Mouse (Mus musculus): Measurements from ENCODE around the gene Mycbpap.

Gene Mycbpap

DNA sequence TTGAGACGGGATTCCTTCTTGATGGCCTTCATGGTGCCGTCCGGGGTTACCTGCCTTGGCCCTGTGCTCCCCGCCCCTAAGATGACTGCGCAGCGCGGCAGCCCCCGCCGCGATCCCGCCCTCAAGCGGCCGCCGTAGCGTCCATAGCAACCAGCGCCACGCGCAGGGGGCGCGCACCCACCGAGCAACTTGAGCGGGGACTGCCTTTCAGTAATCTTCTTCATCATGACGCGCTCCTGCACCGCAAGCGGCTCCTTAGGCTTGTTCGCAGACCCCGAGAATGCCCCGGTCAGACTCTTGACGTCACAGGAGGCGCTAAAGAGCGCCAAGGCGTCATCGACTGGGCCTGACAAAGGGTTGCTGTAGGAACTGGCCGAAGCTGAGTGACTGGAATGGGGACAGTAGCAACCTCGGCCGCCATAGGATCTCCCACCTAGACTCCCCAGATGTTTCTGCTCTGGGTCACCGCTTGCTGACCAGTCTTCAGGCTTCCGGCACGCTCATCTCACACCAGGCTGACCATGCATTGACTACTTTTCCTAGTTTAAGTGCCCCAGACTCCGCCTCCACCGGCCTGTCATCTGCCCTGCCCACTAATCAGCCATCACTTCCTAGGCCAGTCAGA, at the start of gene Mycbpap:
Mycbpap (minus strand) TSS at position 524 of the 625 bp plus-strand sequence.
- no peak for DNase-seq (ENCODE audit: low read depth in 2 of 2, low spot score in 2 of 2)

DNA sequence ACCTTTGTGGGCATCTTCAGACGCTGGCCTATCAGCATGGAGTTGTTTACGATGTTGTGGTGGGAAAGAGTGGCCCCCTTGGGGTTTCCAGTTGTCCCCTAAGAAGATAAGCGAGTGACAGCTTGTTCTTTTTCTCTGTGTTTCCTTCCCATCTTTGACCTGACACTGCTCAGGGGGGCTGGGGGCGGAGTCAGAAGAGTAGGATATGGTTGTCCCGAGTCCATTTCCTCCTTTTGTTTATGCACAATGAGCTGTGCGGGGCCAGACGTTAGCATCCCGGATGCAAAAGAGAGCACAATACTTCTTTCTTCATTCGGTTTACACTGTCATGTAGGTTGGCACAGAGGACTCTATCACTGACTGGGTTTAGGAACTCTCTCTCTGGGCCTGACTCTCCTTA, 49.1 kb upstream of the Mycbpap start:
- no peak for DNase-seq (ENCODE audit: low read depth in 2 of 2, low spot score in 2 of 2)

DNA sequence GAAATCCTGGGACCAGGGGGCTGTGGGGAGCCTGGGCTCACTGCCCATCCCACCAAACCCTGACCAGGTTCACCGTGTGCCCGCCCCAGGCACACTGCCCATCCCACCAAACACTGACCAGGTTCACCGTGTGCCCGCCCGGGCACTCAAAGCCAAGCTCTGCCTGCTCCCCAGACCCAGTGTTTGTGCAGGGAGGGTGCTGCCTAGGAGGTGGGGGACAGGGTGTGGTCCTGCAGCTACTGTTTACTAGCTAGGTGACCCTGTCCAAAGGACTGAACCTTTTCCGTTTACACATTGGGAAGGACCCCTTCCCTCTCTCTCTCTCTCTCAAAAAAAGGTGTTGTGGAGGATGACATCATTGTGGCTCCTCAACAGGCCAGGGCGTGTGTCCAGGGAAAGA, 45.8 kb upstream of the Mycbpap start:
- DNase-seq (ENCODE audit: low read depth in 2 of 2, low spot score in 2 of 2), result no peak

DNA sequence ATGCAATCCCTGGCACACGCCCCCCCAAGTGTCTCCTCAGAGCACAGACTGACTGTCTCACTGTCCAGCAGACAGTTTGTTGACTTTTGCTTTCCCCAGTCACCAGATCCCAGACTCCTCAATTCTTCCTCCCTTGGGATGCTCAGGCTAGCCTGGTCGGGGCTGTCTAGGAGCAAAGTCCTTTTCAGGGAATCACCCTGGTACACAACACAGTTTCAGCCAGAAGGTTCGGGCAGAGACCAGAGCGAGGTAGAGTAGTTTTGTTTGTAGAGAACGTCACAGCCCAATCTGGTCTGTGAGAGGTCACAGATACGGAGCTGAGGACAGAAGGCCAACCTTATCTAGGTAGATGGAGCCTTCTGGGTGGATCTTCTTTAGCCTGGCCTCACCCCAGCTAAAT, 45.0 kb upstream of the Mycbpap start:
- DNase-seq (ENCODE audit: low read depth in 2 of 2, low spot score in 2 of 2), result no peak

DNA sequence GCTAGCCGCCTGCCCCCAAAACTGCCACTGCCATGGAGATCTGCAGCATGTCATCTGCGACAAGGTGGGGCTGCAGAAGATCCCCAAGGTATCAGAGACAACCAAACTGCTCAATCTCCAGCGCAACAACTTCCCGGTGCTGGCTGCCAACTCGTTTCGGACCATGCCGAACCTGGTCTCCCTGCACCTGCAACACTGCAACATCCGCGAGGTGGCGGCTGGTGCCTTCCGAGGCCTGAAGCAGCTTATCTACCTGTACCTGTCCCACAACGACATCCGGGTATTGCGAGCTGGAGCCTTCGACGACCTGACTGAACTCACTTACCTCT, 43.6 kb upstream of the Mycbpap start:
- DNase-seq (ENCODE audit: low read depth in 2 of 2, low spot score in 2 of 2), result no peak

DNA sequence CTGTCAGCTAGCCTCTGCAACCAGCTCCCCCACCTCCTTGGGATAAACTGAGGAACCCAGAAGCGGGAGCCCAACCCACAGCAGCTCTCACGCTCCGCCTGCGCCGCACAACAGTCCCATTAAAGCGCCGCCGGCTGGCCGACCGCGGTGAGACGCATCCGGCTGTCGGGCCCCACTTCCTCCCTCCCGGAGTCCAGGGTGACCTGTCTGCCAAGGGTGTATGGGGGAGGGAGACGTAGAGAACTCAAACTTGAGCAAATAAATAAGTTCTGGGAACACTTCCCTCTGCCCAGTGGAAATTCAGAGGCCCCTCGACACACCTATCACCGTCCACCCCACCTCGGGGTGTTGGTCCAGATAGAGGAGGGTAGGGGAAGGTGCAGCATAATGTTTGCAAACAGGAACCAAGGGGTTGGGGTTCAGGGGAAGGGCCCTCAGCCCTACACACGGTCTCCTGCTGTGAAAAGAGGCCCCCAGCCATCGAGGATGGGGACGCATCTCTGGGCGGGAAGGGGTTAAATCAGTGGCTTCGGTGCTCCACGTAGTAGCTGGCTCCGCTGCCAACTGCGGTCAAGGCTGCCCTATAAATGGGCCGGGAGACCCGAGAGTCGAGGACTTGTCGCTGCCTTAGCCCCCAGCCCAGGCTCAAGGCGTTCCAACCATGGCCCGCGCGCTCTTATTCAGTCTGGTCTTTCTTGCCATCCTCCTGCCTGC, 43.1 kb upstream of the Mycbpap start, which contains the start of gene Chad:
Chad (plus strand) TSS at position 611 of the 714 bp plus-strand sequence.
- DNase-seq (ENCODE audit: low read depth in 2 of 2, low spot score in 2 of 2), result no peak

DNA sequence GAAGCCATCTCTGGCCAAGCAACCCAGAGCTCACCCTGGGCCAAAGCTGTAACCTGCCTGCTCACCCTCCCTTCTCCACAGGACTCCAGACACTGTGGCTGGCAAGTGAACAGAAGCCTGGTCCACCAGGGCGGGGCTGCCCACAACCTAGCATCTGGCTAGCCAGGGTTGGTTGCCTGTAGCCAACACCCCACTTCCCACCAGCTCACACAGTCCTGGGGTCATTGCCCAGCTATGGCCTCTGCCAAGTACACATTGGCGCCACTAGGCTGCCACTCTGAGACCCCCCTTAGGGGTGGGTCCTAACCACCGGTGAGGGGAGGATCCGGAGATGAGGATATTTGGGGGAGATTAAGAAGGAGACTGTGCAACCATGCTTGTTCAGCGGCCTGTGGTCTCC, 42.3 kb upstream of the Mycbpap start:
- no peak for DNase-seq (ENCODE audit: low read depth in 2 of 2, low spot score in 2 of 2)

DNA sequence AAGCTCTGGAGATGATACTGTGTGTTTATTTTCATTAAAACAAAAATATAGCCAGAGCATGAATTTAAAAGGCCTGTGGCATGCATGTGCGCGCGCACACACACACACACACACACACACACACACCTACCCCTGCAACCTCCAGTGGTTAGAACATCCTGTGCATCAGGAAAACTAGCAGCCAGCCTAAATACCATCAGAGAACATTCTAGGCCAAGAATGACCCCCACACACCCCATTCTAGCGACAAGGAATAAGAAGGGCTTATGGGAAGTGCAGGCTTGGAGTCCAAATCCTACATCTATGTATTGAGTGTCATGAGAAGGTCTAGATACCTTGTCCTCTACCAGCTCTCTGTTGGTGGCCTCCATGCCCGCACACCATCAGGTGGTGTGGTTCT, 41.8 kb upstream of the Mycbpap start:
- no peak for DNase-seq (ENCODE audit: low read depth in 2 of 2, low spot score in 2 of 2)

DNA sequence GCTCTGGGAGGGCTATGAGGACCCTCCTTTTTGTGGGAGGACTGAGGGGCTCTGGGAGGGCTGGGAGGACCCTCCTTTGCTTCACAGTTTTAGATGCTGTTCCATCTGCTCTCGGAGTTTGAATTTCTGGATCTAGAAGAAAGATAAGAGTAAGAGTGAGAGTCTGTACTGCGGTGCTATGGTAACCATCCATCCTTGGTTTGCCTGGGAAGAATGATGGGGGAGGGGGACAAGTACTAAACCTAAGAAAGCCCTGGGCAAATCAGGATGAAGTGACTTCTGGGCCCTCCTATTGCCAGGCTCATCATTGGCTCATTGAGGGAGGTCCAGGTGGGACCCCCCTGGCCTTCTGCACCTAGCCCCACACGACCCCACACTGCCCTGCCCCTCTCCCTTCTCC, 36.7 kb upstream of the Mycbpap start:
- no peak for DNase-seq (ENCODE audit: low read depth in 2 of 2, low spot score in 2 of 2)

DNA sequence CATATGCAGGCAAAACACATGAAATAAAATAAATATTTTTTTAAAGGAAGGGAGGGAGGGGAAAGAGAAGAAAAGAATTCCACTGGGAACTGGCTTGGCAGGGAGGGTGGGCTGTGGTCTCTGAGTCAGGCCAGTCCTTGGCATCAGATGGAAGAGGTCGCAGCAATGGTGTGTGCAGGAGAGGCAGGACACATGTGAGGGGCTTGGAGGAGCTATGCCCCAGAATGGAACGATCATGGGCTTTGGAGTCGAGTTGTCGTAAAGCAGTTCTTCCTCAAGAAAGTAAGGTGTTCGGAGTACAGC, 28.9 kb upstream of the Mycbpap start:
- no peak for DNase-seq (ENCODE audit: low read depth in 2 of 2, low spot score in 2 of 2)

DNA sequence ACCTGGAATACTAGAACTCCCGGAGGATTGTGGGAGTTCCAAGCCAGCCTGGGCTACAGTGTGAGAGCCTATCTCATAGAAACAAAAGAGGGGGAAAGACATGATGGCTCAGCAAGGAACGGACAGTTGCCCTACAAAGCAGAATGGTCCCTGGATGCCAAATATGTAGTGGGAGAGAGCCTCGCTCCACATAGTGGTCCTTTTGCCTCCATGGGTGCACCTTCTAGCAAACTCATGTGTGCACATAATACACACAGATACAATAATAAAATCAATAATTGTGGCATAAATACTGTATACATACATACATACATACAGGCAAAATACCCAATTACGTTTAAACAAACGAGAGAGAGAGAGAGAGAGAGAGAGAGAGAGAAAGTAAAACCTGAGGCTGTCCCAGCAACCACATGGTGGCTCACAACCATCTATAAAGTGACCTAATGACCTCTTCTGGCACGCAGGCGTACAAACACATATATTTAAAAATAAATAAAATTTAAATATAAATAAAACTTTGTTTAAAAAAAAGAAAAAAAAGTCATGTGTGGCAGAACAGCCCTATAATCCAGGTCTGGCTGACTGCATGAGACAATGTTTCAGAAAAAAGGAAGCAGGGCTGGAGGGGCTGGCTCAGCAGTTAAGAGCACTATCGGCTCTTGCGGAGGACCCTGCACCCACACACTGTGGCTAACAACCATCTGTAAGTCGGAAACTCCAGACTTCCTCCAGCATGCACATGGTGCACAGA, 28.3 kb upstream of the Mycbpap start:
- no peak for DNase-seq (ENCODE audit: low read depth in 2 of 2, low spot score in 2 of 2)

DNA sequence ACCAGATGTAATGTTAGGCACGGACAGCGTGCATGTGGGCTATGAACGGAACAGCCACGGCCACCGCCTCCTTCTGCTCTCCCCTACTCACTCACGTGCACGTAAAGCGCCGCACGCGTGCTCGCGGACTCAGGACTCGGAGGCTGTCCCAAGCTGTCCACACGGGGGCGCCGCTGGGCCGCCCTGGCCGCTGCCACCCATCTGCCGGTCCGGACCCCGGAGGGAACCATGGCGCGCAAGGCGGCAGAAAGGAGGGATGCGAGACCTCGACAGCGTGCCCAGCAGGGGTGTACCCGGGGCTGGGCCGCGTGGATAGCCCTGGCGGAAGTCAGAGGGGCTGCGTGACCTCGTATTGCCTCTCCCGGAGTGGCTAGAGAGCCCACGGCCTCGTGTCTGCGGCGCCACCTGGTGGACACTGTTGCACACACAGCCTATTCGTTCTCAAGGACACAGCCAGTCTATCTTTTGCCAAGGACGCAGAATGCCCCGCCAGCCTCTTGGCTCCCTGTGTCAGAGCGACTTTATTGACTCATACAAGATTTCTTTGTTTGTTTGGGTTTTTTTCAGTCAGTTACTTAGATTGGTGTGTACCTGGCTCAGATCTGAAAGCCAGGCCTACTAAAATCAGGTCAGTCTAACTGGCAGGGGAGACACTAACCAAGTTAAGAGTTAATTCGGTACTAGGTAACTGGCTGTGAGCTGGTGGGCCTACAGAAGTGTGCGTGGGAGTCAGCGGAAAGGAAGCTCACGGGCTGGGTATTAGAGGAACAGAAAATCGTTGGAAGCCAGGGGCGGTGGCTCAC, 27.5 kb upstream of the Mycbpap start, which contains the start of gene Rsad1:
Rsad1 (minus strand) TSS at position 368 of the 803 bp plus-strand sequence.
- DNase-seq (ENCODE audit: low read depth in 2 of 2, low spot score in 2 of 2), result peak; percentile 94 to 95

DNA sequence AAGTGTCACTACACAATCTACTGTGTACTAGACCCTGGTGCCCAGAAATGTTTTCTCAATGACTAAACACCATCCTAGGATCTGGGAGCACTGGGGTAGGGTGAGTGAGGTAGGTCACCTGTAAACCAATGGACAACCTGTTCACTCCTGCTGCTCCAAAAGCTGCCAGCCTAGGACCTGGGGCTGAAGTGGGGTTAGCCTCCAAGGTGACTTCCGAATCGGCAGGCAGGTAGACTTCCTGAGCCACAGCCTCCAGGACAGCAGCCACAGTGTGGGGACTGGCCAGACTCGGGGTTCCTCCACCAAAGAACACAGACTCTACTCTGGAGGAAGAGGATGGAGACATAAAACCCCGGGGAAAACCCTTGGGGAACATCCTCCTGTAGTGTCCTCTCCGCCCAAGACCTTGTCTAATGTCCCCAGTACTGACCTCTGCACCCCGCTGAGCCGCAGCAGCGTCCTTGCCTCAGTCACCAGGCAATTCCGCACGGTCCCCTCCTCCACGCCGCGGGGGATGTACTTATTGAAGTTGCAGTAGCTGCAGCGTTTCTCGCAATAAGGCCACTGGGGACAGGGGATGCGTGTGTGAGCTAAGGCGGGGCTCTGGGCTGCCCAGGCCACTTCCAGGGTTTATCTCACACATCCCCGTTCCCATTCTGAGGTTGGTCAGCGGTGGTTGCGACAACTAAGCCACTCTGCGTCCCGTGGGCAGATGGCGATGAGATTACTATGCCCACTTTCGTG, 26.7 kb upstream of the Mycbpap start:
- DNase-seq (ENCODE audit: low read depth in 2 of 2, low spot score in 2 of 2), result no peak

DNA sequence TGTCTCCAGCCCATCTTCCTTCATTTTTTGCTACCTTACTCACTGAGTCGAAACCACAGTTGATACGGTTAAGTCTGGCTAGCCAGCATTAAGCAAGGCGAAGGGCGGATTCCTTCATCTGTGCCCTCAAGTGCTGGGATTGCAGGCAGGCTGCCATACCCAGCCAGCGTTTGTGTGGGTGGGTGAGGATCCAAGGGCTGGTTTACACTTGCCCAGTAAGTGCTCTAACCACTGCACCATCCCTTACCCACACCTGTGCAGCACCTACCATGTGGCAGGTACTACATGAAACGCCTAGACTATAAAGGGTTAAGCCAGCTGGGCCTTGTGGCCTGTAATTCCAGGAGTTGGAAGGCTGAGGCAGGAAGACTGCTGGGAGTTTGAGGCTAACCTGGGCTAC, 25.7 kb upstream of the Mycbpap start:
- DNase-seq (ENCODE audit: low read depth in 2 of 2, low spot score in 2 of 2), result no peak

DNA sequence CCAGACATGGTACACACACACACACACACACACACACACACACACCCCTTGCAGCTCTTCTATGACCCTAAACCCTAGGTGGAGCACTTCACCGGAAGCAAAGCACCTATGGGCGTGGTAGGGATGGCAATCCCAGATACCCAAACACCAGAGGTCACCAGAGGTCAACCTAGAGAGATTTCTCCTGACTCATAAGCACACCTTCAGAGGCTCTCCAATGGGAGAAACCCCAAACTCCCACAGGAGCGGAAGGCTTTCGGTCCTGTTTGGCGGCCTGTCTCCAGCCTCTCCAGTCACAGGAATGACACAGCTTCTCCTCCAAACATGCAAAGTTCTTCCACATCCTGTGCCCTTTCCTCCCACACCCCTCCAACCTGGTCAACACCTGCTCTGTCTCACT, 24.8 kb upstream of the Mycbpap start:
- no peak for DNase-seq (ENCODE audit: low read depth in 2 of 2, low spot score in 2 of 2)

DNA sequence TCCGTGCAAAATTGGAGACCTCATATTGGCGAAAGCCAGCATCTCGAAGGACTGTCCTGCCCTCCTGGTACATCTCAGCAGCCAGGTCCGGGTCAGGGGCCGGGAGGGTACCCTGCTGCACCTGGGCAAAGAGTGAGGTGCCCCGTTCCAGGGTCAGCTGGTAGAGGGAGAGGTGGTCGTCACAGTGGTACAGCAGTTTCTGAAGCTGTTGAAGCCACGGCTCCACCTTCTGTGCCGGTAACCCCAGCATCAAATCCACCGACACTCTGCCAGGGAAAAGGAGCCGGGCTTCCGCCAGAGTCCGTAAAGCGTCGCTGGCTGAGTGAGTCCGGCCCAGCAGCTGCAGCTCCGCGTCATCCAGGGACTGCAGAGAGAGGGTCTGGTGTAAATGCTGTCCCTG, 22.9 kb upstream of the Mycbpap start:
- no peak for DNase-seq (ENCODE audit: low read depth in 2 of 2, low spot score in 2 of 2)

DNA sequence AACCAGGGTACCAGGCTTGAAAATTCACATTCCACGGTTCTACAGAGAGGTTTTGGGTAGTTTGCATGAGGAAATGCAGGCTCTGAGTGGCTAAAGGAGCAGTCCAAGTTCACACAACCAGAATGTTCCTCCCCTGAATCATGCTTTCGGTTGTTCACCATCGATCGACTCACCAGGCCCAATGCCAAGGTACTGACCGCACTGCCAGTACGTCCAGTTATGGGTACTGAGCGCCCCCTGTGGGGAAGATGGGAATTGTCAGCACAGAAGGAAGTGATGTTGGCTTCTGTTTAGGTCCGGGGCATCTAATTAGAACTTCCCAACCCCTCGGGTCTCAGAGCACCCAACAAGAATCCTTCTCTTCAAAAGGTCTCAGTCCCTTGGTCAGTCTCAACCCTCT, 22.4 kb upstream of the Mycbpap start:
- peak; percentile 32 to 37 for DNase-seq (ENCODE audit: low read depth in 2 of 2, low spot score in 2 of 2)

DNA sequence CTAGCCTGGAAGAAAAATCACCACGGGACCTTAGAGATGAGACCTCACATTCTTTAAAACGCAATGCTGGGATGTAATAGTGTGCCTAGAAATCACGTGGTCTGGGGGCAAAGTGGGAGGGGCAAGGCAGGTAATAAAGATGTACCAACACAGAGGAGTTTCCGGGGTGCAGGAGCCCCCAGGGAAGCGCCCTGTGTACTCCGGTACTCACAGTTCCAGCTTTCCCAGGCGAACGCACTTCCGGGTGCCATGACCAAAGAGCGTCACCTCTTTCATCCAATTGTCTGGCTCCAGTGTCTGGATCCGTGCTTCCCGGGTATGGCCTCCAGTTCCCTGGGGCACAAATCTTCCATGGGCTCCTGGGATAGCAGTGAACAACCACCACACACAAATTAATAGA, 21.8 kb upstream of the Mycbpap start:
- no peak for DNase-seq (ENCODE audit: low read depth in 2 of 2, low spot score in 2 of 2)

DNA sequence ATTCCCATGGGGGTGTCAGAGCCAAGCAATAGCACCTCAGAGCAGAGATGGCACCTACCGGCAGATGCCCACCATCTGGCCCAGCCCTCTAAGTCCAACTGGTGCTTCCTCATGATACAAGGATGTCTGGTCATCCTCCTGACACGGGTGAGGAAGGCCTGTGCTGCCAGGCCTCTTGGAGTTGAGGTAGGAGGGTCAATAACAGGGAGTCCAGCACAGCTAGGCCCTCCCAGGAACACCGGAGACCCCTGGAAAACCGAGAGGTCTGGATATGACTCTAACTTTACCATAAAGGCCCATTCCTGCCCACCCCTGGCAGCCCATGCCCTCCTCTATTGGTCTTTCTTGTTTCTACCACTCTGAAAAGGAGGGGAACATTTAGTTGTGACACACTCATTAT, 20.9 kb upstream of the Mycbpap start:
- no peak for DNase-seq (ENCODE audit: low read depth in 2 of 2, low spot score in 2 of 2)

DNA sequence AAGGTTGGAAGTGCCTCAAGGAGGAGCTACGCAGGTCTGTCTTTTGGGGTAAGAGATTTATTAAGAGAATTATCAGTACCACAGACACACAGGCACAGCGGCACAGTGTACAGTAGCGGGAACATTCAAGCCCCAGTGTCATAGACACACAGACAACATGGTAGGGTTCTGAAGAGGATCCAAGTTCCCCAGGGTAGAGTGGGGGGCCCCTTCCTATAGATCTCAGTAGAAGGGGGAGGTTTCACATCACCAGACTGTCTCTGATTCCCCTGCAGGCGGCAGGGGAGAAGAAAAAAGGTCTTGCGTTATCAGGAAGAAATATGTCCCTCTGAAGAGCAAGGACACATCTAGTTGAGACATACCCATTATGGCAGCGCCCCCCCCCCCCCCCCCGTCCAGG, 18.2 kb upstream of the Mycbpap start:
- DNase-seq (ENCODE audit: low read depth in 2 of 2, low spot score in 2 of 2), result no peak

DNA sequence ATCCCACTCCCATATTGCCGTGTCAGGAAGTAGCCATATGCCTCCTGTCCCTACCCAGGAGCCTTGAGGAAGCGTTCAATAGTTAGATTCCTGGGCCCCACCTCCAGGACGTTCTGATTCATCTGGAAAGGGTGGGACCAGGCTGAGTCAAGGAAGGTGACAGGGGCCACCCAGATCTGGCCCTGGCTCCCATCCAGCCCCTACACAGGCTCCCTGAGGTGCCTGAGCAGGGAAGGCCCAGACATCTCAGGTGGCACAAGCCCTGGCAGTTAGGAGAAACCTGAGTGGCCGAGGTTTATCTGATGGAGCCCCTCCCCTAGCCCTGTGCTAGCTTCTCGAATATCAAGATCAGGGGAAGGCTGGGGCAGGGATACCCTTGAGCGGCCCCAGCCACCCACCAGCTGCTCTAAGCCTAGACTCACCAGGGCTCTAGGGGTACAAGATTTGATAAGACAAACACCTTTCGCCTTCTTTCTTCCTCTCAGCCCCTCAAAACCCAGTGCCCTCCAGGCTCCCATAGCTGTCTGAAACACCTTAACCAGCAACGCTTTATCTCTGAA, 17.3 kb upstream of the Mycbpap start:
- DNase-seq (ENCODE audit: low read depth in 2 of 2, low spot score in 2 of 2), result no peak

Measured in CD8-positive naive resting alpha-beta T cell, adult 2 months (primary cell).